Mouse (Mus musculus): Measurements from ENCODE around the gene Olfr776.
"Not testable (repeated sequence)": the region's sequence is repeated elsewhere in the genome, so short reads cannot be mapped to it uniquely, and the experiment has no call there.

The Olfr776 gene

DNA sequence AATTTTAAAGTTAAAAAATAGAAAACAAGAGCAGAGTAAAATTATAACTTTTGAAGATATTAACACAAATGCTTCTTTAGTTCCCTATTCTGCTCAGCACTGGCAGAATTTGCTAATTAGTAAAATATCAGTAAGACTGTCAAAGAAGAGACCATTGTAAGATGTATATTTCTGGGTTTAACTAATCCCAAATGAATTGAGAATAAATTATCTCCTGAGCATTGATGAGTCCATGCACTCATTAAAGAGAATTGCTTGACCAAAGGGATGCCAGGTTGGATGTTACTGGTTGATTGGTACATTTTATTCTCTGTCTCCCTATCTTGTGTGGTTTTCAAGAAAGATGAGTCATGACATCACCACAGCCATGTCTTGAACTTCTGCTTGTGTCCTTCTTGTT is at the start of gene Olfr776:
TSS of gene Olfr776 (plus strand) at position 301 of the 400 bp plus-strand sequence.
- no peak for DNase-seq (ENCODE audit: low spot score)

DNA sequence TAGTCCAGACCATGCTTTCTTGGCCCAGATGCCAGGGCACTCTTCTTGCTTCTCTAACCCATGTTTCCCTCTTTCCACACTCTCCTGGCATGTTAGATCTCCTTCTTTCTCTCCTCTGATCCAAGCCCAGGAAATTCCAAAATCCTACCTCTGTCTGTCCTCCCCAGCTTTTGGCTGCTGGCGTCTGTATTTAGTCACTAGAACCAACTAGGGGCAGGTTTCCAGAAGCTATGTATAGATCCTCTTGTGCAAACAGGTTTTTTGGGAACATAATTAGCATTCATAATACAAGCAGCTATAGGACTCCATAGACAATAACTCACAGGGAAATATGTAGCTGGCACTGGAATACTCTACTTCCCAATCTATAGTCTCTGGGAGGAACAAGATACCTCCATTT is 28.2 kb upstream of the Olfr776 start:
- no peak for DNase-seq (ENCODE audit: low spot score)

DNA sequence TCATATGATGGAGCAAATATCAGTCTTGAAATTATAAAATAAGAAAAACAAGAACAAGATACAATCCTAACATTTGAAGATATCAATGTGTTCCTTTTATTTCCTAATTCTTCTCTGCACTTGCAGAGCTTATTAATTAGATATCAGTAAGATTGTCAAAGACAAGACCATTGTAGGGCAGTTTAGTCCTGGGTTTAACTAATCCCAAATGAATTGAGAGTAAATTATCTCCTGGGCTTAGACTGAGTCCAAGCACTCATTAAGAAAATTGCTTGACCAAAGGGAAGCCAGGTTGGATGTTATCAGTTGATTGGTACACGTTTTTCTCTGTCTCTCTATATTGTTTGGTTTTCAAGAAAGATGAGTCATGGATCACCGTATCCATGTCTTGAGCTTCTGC is 23.0 kb upstream of the Olfr776 start, which contains the start of gene Olfr774:
TSS of gene Olfr774 (plus strand) at position 301 of the 400 bp plus-strand sequence.
- DNase-seq (ENCODE audit: low spot score) = no peak

DNA sequence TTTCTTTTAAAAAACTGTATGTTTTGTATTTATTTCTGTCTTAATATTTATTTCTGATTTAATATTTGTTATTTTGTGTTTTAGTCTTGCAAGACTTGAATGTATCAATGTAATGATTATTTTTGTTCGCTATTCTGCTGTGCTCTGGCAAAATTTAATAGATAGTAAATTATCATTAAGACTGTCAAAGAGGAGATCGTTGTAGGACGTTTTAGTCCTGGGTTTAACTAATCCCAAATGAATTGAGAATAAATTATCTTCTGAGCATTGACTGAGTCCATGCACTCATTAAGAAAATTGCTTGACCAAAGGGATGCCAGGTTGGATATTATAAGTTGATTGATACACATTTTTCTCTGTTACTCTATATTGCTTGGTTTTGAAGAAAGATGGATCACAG is 10.8 kb upstream of the Olfr776 start, which contains the start of gene Olfr775:
TSS of gene Olfr775 (plus strand) at position 301 of the 400 bp plus-strand sequence.
- no peak for DNase-seq (ENCODE audit: low spot score)

DNA sequence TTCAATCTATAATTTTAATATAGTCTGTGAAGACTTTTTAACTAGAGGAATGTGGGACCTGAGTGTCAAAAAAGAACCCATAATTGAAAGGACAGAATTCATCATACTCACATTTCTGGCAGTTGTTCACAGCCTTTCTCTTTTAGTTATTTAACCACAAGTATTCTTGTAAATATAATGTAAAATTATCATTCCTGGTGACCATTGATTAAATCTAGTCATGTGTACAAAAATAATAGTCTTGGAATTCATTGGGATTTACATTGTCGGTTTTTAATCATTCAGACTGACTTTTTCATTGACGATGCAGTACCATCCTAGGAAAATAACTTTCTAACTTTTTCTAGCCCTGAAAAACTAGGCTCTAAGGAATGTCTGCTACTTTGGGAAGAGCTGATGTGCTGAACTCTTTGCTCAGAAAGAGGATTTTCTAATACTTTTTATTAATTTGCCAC is 12.2 kb downstream of the Olfr776 start, which contains the start of gene Olfr777:
TSS of gene Olfr777 (minus strand) at position 405 of the 455 bp plus-strand sequence.
- DNase-seq (ENCODE audit: low spot score) = no peak

DNA sequence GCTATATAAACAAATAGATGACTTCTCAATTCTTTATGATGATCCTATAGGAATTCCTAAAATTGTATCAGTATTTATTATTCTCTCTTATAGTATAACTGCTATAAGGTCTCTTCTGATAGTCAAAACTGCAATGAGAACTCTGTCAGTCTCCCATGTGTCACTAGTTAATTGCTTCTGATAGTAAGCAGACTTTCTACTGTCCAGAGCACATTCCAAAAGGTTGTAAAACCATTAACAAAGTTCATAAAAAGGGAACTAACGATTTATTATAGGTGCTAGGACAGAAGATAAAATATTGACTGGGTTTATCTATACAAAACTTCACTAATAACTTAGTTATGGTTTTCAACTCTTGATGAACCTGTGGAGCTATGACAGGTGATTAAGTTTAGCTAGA is 54.0 kb downstream of the Olfr776 start:
- DNase-seq (ENCODE audit: low spot score) = not testable (repeated sequence)

DNA sequence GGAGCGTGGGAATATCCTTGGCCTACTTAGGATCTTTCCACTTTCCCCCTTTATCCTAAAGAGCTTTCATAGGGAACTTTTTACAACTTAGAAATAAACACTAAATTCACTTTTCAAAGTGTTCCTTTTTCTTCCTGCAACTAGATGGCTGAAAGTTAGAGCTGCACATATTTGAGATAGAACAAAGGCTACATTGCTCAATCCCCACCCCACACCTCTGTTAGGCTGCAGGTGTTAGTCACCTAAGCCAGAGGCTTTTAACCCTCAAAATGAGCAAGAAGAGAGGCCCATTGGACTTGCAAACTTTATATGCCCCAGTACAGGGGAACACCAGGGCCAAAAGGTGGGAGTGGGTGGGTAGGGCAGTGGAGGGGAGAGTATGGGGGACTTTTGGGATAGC is 54.6 kb downstream of the Olfr776 start:
- not testable (repeated sequence) for DNase-seq (ENCODE audit: low spot score)
